Mouse (Mus musculus) ES-Bruce4 (cell line): ENCODE data around the gene Dlg1.

Experiments used
- CTCF ChIP-seq: IDR thresholded peaks from one replicate; pipeline ENCODE4 v1.8.1; 2011; ENCODE audit warnings: low read depth, low read length
- POLR2A ChIP-seq: IDR thresholded peaks from one replicate; pipeline ENCODE4 v1.8.1; 2011; ENCODE audit warnings: low read length; ENCODE audit not compliant: insufficient read depth

DNA sequence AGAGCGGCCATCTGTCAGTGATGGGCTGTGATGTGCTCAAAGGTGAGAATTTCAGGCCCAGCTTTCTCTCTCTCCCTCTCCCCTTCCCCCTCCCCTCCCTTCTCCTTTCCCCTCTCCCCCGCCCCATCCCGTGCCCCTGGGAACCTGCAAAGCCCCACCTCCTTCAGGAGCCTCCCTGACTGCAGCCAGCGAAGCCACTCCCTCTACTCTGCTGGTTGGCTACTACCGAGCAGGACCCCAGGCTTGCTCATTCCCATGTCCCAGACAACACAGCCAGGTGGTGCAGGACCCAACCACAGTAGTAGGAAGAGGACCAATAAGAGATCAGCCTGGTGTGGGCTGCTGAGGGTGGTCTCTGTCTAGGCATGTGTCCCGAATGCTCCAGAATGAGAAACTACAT, 220.7 kb downstream of the Dlg1 start:
- TF ChIP-seq CTCF, result no peak
- no peak for TF ChIP-seq POLR2A
